ENCODE assay signal across 32 mouse cellular contexts in genomic region chr9:29949041-29949440, GRCm38 (mm10). TPM values are rescaled to one million over a fixed set of nuclear protein-coding genes. Genes with fewer than 3 reads are reported as not detected.
DNase-seq lines count a peak whose midpoint lies in the region; ATAC-seq lines count a peak whose summit lies in the region.
"Had no signal": no experiment of that assay in that cellular context is flagged by ENCODE, and none has a peak within 500 bp of the region (broad histone marks: within the 10 kb centered on the region; RNA-seq: fewer than 3 reads in every experiment).

No protein-coding gene starts in this region.

- no peak overlapping the region for H3K4me2 ChIP-seq in forebrain, embryonic 14.5 days (ENCODE audit: low read length)
- H3K4me2 ChIP-seq: embryonic facial prominence, embryonic 13.5 days; heart, embryonic 12.5 days; hindbrain, embryonic 14.5 days; intestine, embryonic 15.5 days; limb, embryonic 12.5 days; liver, embryonic 11.5 days; stomach, embryonic 15.5 days had no signal

- ATAC-seq in forebrain, embryonic 14.5 days: peak; percentile 44; the same call in 1 of the 2 replicates
- ATAC-seq: activated CD4-positive, CD25-positive, alpha-beta regulatory T cell, adult 4 months; intestine, embryonic 15.5 days; liver, postnatal 0 days; lung, postnatal 0 days; midbrain, embryonic 16.5 days had no signal

- no peaks in the 10 kb centered on the region for H3K27me3 ChIP-seq in forebrain, embryonic 14.5 days (replicated peaks; ENCODE audit: control insufficient read depth, insufficient read depth, low read length)
- H3K27me3 ChIP-seq: heart, embryonic 12.5 days; intestine, embryonic 15.5 days; limb, embryonic 12.5 days; stomach, embryonic 15.5 days had no signal

- no peaks in the 10 kb centered on the region for H3K36me3 ChIP-seq in forebrain, embryonic 14.5 days (ENCODE audit: control insufficient read depth, insufficient read depth, low read length)
- H3K36me3 ChIP-seq: embryonic facial prominence, embryonic 13.5 days; heart, embryonic 12.5 days; intestine, embryonic 15.5 days; limb, embryonic 12.5 days; stomach, embryonic 15.5 days had no signal

- H3K27ac ChIP-seq in forebrain, embryonic 14.5 days (ENCODE audit: low read depth, low read length): no peak overlapping the region
- H3K27ac ChIP-seq: embryonic facial prominence, embryonic 13.5 days; hindbrain, embryonic 14.5 days; intestine, embryonic 15.5 days; limb, embryonic 12.5 days; macrophage; stomach, embryonic 15.5 days had no signal

- DNase-seq in layer of hippocampus, adult 11-12 months (ENCODE audit: low spot score): peak; percentile 29
- no peak for DNase-seq in layer of hippocampus, adult 9-10 months (ENCODE audit: low spot score)
- peak; percentile 37 for DNase-seq in right cerebral cortex, adult 18-20 months
- no peak for DNase-seq in right cerebral cortex, postnatal 4 days
- DNase-seq in forebrain, embryonic 14.5 days (ENCODE audit: low spot score): peak; percentile 64
- peak; percentile 45 to 62 for DNase-seq in layer of hippocampus, postnatal 10 days (ENCODE audit: low spot score in 2 of 2)
- no peak for DNase-seq in c-Kit-positive CD71-positive TER-119-positive erythroid progenitor cells, embryonic 14.5 days (ENCODE audit: low spot score)
- DNase-seq: adrenal gland, adult 8-10 months; cerebellum, adult 2 months; cerebellum, postnatal 25 days; embryo, embryonic 11 days; gastrocnemius, postnatal 14 days; heart, adult 11 months; heart, postnatal 14 days; kidney, adult 9 months; kidney, postnatal 14 days; liver, postnatal 0 days; thymus, postnatal 25 days had no signal

- H3K9me3 ChIP-seq in forebrain, embryonic 14.5 days (replicated peaks; ENCODE audit: control insufficient read depth, low read length): no peaks in the 10 kb centered on the region
- H3K9me3 ChIP-seq: embryonic facial prominence, embryonic 13.5 days; heart, embryonic 12.5 days; intestine, embryonic 15.5 days; limb, embryonic 12.5 days; stomach, embryonic 15.5 days had no signal

- H3K4me1 ChIP-seq in forebrain, embryonic 14.5 days (ENCODE audit: control insufficient read depth, insufficient read depth, low read length): peaks cover 6% of the 10 kb centered on the region; the same call in 1 of the 2 replicates
- H3K4me1 ChIP-seq: heart, embryonic 12.5 days; intestine, embryonic 15.5 days; limb, embryonic 12.5 days; stomach, embryonic 15.5 days had no signal

- no peak overlapping the region for H3K9ac ChIP-seq in forebrain, embryonic 14.5 days (ENCODE audit: low read length)
- H3K9ac ChIP-seq: embryonic facial prominence, embryonic 13.5 days; heart, embryonic 12.5 days; hindbrain, embryonic 14.5 days; intestine, embryonic 15.5 days; limb, embryonic 12.5 days; liver, postnatal 0 days; stomach, embryonic 15.5 days had no signal

- no peak overlapping the region for H3K4me3 ChIP-seq in forebrain, embryonic 14.5 days (ENCODE audit: low read depth, low read length)
- H3K4me3 ChIP-seq: embryonic facial prominence, embryonic 13.5 days; erythroblast, embryonic 14.5 days; heart, embryonic 12.5 days; intestine, embryonic 15.5 days; limb, embryonic 12.5 days; stomach, embryonic 15.5 days had no signal

- 9% methylated on average over 3 of the region's 3 CpGs for WGBS in forebrain, embryonic 14.5 days

RNA-seq across cellular contexts. Expression of gene Ntm, which starts 13.9 kb away (rescaled TPM):
- 72.9 and 99.0 TPM in 2 replicates for polyA plus RNA-seq in forebrain, embryonic 14.5 days (2014; fragmentation: Nextera tagmentation; extraction: Ambion mirVana)
- total RNA-seq in layer of hippocampus, postnatal 10 days (2021): 100 to 1,000 TPM; 155 to 170 TPM
- total RNA-seq: MEL had no signal
- polyA plus RNA-seq: activated CD4-positive, CD25-positive, alpha-beta regulatory T cell, adult 4 months; C2C12; macrophage had no signal

Comparison
In these comparisons a context has a peak if more than half of its experiments do, and no peak if none do; other contexts are left out.
1. DNase-seq: peak in layer of hippocampus, adult 11-12 months (single experiment), right cerebral cortex, adult 18-20 months (single experiment), forebrain, embryonic 14.5 days (single experiment) and layer of hippocampus, postnatal 10 days (2 of 2); none in layer of hippocampus, adult 9-10 months (single experiment), right cerebral cortex, postnatal 4 days (single experiment) and c-Kit-positive CD71-positive TER-119-positive erythroid progenitor cells, embryonic 14.5 days (single experiment).